In the genomic region with DNA sequence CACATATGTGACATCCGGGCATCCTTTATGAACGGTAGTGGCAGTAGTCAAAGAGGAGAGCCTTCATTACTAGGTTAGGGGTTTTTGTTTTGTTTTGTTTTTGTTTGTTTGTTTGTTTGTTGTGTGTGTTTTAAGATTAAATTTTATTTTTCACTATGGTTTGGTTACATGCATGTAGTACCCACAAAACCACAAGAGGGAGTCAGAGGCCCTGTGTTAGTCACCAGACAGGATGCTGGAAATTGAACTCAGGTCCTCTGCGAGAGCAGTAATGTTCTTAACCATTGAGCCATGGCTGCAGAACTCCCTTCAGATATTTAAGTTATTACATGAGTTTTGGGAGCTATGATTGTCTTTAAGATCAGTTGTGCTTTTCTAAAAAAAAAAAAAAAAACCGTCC, we compare ENCODE assay signal across 16 mouse cellular contexts.
DNase-seq lines count a peak whose midpoint lies in the region; ATAC-seq and TF ChIP-seq lines count a peak whose summit lies in the region.
"Had no signal": no experiment of that assay in that cellular context is flagged by ENCODE, and none has a peak within 500 bp of the region (broad histone marks: within the 10 kb centered on the region; RNA-seq: fewer than 3 reads in every experiment).

No protein-coding gene starts in this region.

- DNase-seq in forebrain, embryonic 10.5 days (ENCODE audit: extremely low spot score, low spot score): no peak
- no peak for DNase-seq in midbrain, postnatal 0 days (ENCODE audit: low spot score)
- no peak for DNase-seq in stomach, postnatal 0 days (ENCODE audit: low spot score)
- no peak for DNase-seq in natural killer cell, adult 2 months (ENCODE audit: low spot score in 2 of 2)
- DNase-seq: adrenal gland, postnatal 25 days; cerebellum, adult 9-10 months; right cerebral cortex, postnatal 4 days had no signal

- no peak overlapping the region for H3K4me3 ChIP-seq in forebrain, embryonic 16.5 days (replicated peaks; ENCODE audit: low read length)
- H3K4me3 ChIP-seq in forebrain, embryonic 10.5 days: no peak overlapping the region
- H3K4me3 ChIP-seq in intestine, postnatal 0 days (ENCODE audit: low read depth, low read length): no peak overlapping the region
- no peak overlapping the region for H3K4me3 ChIP-seq in intestine, embryonic 15.5 days (replicated peaks)
- no peak overlapping the region for H3K4me3 ChIP-seq in midbrain, postnatal 0 days (ENCODE audit: low read depth, low read length)
- H3K4me3 ChIP-seq in midbrain, embryonic 15.5 days: no peak overlapping the region
- no peak overlapping the region for H3K4me3 ChIP-seq in stomach, postnatal 0 days (ENCODE audit: low read depth, low read length)
- H3K4me3 ChIP-seq: embryonic facial prominence, embryonic 12.5 days; hindbrain, embryonic 12.5 days; limb, embryonic 13.5 days had no signal

- H3K27me3 ChIP-seq in forebrain, embryonic 16.5 days (replicated peaks; ENCODE audit: control insufficient read depth, insufficient read depth, low read length): no peaks in the 10 kb centered on the region
- no peaks in the 10 kb centered on the region for H3K27me3 ChIP-seq in forebrain, embryonic 10.5 days (ENCODE audit: poor library complexity, severe bottlenecking)
- H3K27me3 ChIP-seq in intestine, postnatal 0 days (replicated peaks; ENCODE audit: control insufficient read depth, insufficient read depth, low read length): no peaks in the 10 kb centered on the region
- no peaks in the 10 kb centered on the region for H3K27me3 ChIP-seq in intestine, embryonic 15.5 days (replicated peaks)
- H3K27me3 ChIP-seq in midbrain, postnatal 0 days (ENCODE audit: insufficient read depth, low read length): no peaks in the 10 kb centered on the region
- H3K27me3 ChIP-seq in midbrain, embryonic 15.5 days (replicated peaks): no peaks in the 10 kb centered on the region
- no peaks in the 10 kb centered on the region for H3K27me3 ChIP-seq in stomach, postnatal 0 days (ENCODE audit: control insufficient read depth, insufficient read depth, low read length)
- H3K27me3 ChIP-seq: embryonic facial prominence, embryonic 12.5 days; hindbrain, embryonic 12.5 days; limb, embryonic 13.5 days had no signal

- WGBS in forebrain, embryonic 16.5 days: 76% methylated on average over 4 of the region's 4 CpGs
- WGBS in forebrain, embryonic 10.5 days: 90% methylated on average over 4 of the region's 4 CpGs
- WGBS in intestine, postnatal 0 days: 74% methylated on average over 4 of the region's 4 CpGs
- WGBS in intestine, embryonic 15.5 days: 76% methylated on average over 4 of the region's 4 CpGs
- 88% methylated on average over 4 of the region's 4 CpGs for WGBS in midbrain, postnatal 0 days
- 79% methylated on average over 4 of the region's 4 CpGs for WGBS in midbrain, embryonic 15.5 days
- 76% methylated on average over 4 of the region's 4 CpGs for WGBS in stomach, postnatal 0 days

- no peaks in the 10 kb centered on the region for H3K36me3 ChIP-seq in forebrain, embryonic 16.5 days (ENCODE audit: control insufficient read depth, insufficient read depth)
- H3K36me3 ChIP-seq in forebrain, embryonic 10.5 days (replicated peaks): no peaks in the 10 kb centered on the region
- H3K36me3 ChIP-seq in intestine, postnatal 0 days (ENCODE audit: control insufficient read depth, insufficient read depth): no peaks in the 10 kb centered on the region
- H3K36me3 ChIP-seq in intestine, embryonic 15.5 days: no peaks in the 10 kb centered on the region
- H3K36me3 ChIP-seq in midbrain, postnatal 0 days (ENCODE audit: insufficient read depth, low read length): no peaks in the 10 kb centered on the region
- no peaks in the 10 kb centered on the region for H3K36me3 ChIP-seq in midbrain, embryonic 15.5 days (replicated peaks)
- H3K36me3 ChIP-seq in stomach, postnatal 0 days (ENCODE audit: control insufficient read depth, insufficient read depth, low read length): no peaks in the 10 kb centered on the region
- H3K36me3 ChIP-seq: embryonic facial prominence, embryonic 12.5 days; hindbrain, embryonic 12.5 days; limb, embryonic 13.5 days had no signal

- TF ChIP-seq CTCF in intestine, postnatal 0 days (IDR thresholded peaks at IDR 0.05; ENCODE audit: low read depth): peak; percentile 37
- TF ChIP-seq CTCF in midbrain, postnatal 0 days (IDR thresholded peaks at IDR 0.05): peak; percentile 41
- peak; percentile 56 for TF ChIP-seq CTCF in stomach, postnatal 0 days (IDR thresholded peaks at IDR 0.05; ENCODE audit: low read depth)

- no peak overlapping the region for H3K4me2 ChIP-seq in forebrain, embryonic 16.5 days (ENCODE audit: low read length)
- no peak overlapping the region for H3K4me2 ChIP-seq in intestine, postnatal 0 days (replicated peaks; ENCODE audit: low read depth)
- H3K4me2 ChIP-seq in intestine, embryonic 15.5 days (replicated peaks): no peak overlapping the region
- H3K4me2 ChIP-seq in midbrain, postnatal 0 days (ENCODE audit: low read depth, low read length, poor library complexity, severe bottlenecking): no peak overlapping the region
- no peak overlapping the region for H3K4me2 ChIP-seq in midbrain, embryonic 15.5 days
- H3K4me2 ChIP-seq in stomach, postnatal 0 days (replicated peaks; ENCODE audit: low read depth): no peak overlapping the region
- H3K4me2 ChIP-seq: embryonic facial prominence, embryonic 12.5 days; hindbrain, embryonic 12.5 days; limb, embryonic 13.5 days had no signal

- no peak for ATAC-seq in forebrain, embryonic 16.5 days
- ATAC-seq in intestine, postnatal 0 days: no peak
- ATAC-seq in intestine, embryonic 15.5 days: no peak
- ATAC-seq in midbrain, postnatal 0 days (ENCODE audit: low FRiP score): no peak
- no peak for ATAC-seq in midbrain, embryonic 15.5 days (replicated peaks)
- ATAC-seq in stomach, postnatal 0 days (ENCODE audit: low FRiP score, low TSS enrichment): no peak
- ATAC-seq: activated CD4-positive, CD25-positive, alpha-beta regulatory T cell, adult 4 months; intestine, embryonic 16.5 days had no signal

- peaks cover 10% of the 10 kb centered on the region for H3K4me1 ChIP-seq in forebrain, embryonic 16.5 days (replicated peaks; ENCODE audit: control insufficient read depth, insufficient read depth, low read length)
- H3K4me1 ChIP-seq in forebrain, embryonic 10.5 days: peaks cover 6% of the 10 kb centered on the region; the same call in 1 of the 2 replicates
- no peaks in the 10 kb centered on the region for H3K4me1 ChIP-seq in intestine, postnatal 0 days (replicated peaks; ENCODE audit: control insufficient read depth, insufficient read depth, low read length)
- H3K4me1 ChIP-seq in intestine, embryonic 15.5 days (replicated peaks): no peaks in the 10 kb centered on the region
- no peaks in the 10 kb centered on the region for H3K4me1 ChIP-seq in midbrain, postnatal 0 days (ENCODE audit: insufficient read depth, low read length)
- peaks cover 3% of the 10 kb centered on the region; the same call in 1 of the 2 replicates for H3K4me1 ChIP-seq in midbrain, embryonic 15.5 days
- H3K4me1 ChIP-seq in stomach, postnatal 0 days (replicated peaks; ENCODE audit: control insufficient read depth, insufficient read depth): no peaks in the 10 kb centered on the region
- H3K4me1 ChIP-seq: embryonic facial prominence, embryonic 12.5 days; hindbrain, embryonic 12.5 days had no signal

- H3K9me3 ChIP-seq in forebrain, embryonic 16.5 days (ENCODE audit: control insufficient read depth, low read length): no peaks in the 10 kb centered on the region
- no peaks in the 10 kb centered on the region for H3K9me3 ChIP-seq in forebrain, embryonic 10.5 days
- no peaks in the 10 kb centered on the region for H3K9me3 ChIP-seq in intestine, postnatal 0 days (ENCODE audit: control insufficient read depth)
- H3K9me3 ChIP-seq in intestine, embryonic 15.5 days: no peaks in the 10 kb centered on the region
- no peaks in the 10 kb centered on the region for H3K9me3 ChIP-seq in midbrain, postnatal 0 days (ENCODE audit: low read length)
- H3K9me3 ChIP-seq in midbrain, embryonic 15.5 days: no peaks in the 10 kb centered on the region
- H3K9me3 ChIP-seq in stomach, postnatal 0 days (ENCODE audit: control insufficient read depth, low read length): no peaks in the 10 kb centered on the region
- H3K9me3 ChIP-seq: embryonic facial prominence, embryonic 12.5 days; hindbrain, embryonic 12.5 days; limb, embryonic 13.5 days had no signal

- no peak overlapping the region for H3K9ac ChIP-seq in forebrain, embryonic 16.5 days (replicated peaks; ENCODE audit: low read depth, low read length)
- no peak overlapping the region for H3K9ac ChIP-seq in intestine, postnatal 0 days (ENCODE audit: low read depth, low read length)
- no peak overlapping the region for H3K9ac ChIP-seq in intestine, embryonic 15.5 days
- H3K9ac ChIP-seq in midbrain, postnatal 0 days (replicated peaks; ENCODE audit: low read length, poor library complexity, severe bottlenecking): no peak overlapping the region
- no peak overlapping the region for H3K9ac ChIP-seq in midbrain, embryonic 15.5 days
- H3K9ac ChIP-seq in stomach, postnatal 0 days (ENCODE audit: low read length): no peak overlapping the region
- H3K9ac ChIP-seq: embryonic facial prominence, embryonic 12.5 days; hindbrain, embryonic 12.5 days; limb, embryonic 13.5 days had no signal

- H3K27ac ChIP-seq in forebrain, embryonic 16.5 days (ENCODE audit: low read length): peak overlapping the region; percentile 8; the same call in 1 of the 2 replicates
- no peak overlapping the region for H3K27ac ChIP-seq in forebrain, embryonic 10.5 days
- H3K27ac ChIP-seq in intestine, postnatal 0 days (ENCODE audit: low read depth, low read length): no peak overlapping the region
- H3K27ac ChIP-seq in intestine, embryonic 15.5 days: no peak overlapping the region
- no peak overlapping the region for H3K27ac ChIP-seq in midbrain, postnatal 0 days (ENCODE audit: low read depth, low read length)
- H3K27ac ChIP-seq in midbrain, embryonic 15.5 days: no peak overlapping the region
- no peak overlapping the region for H3K27ac ChIP-seq in stomach, postnatal 0 days (replicated peaks)
- H3K27ac ChIP-seq: embryonic facial prominence, embryonic 12.5 days; hindbrain, embryonic 12.5 days; limb, embryonic 13.5 days had no signal

- no peak for TF ChIP-seq EP300 in stomach, postnatal 0 days (optimal IDR thresholded peaks at IDR 0.05)
